Mouse (Mus musculus): ENCODE measurements at regions not wholly inside any gene's neighbourhood (a gene's known extent, or its start where the extent isn't known, plus 50 kb on each side); places are given as distances from the start of the nearest gene placed in this dataset.

- WGBS: 35% methylated on average over 9 of the region's 9 CpGs
- Histone ChIP-seq H3K4me1 (replicated peaks; ENCODE audit: control insufficient read depth, insufficient read depth, low read length) (0 out of 2 replicates have a peak, but pooled peaks cover 2% of the 10 kb centered on the region), H3K36me3 (ENCODE audit: control insufficient read depth, insufficient read depth, low read length) (no peaks in the 10 kb centered on the region), H3K4me2 (ENCODE audit: low read depth, low read length, severe bottlenecking) (no peak overlapping the region), H3K9me3 (ENCODE audit: control insufficient read depth, low read length) (no peaks in the 10 kb centered on the region), H3K27ac (ENCODE audit: low read depth, low read length) (no peak overlapping the region), H3K27me3 (ENCODE audit: control insufficient read depth, insufficient read depth, low read length) (no peaks in the 10 kb centered on the region), H3K9ac (ENCODE audit: low read length) (no peak overlapping the region), H3K4me3 (ENCODE audit: low read depth, low read length) (no peak overlapping the region)
- ATAC-seq (replicated peaks; ENCODE audit: low FRiP score) (no peak), DNase-seq (ENCODE audit: low spot score) (no peak)
These were observed 90.1 kb downstream of the Barhl2 start for GRCm38 (mm10) chr5:106367831-106368230.

GRCm38 (mm10) chr5:106367312-106367711 lies 90.7 kb downstream of the Barhl2 start:
- Histone ChIP-seq H3K36me3 (ENCODE audit: control insufficient read depth, insufficient read depth, low read length) (no peaks in the 10 kb centered on the region), H3K4me2 (ENCODE audit: low read depth, low read length, severe bottlenecking) (no peak overlapping the region), H3K9me3 (ENCODE audit: control insufficient read depth, low read length) (no peaks in the 10 kb centered on the region), H3K27ac (ENCODE audit: low read depth, low read length) (no peak overlapping the region), H3K27me3 (ENCODE audit: control insufficient read depth, insufficient read depth, low read length) (no peaks in the 10 kb centered on the region), H3K4me1 (replicated peaks; ENCODE audit: control insufficient read depth, insufficient read depth, low read length) (0 out of 2 replicates have a peak, but pooled peaks cover 2% of the 10 kb centered on the region), H3K4me3 (ENCODE audit: low read depth, low read length) (no peak overlapping the region), H3K9ac (ENCODE audit: low read length) (no peak overlapping the region)
- ATAC-seq (replicated peaks; ENCODE audit: low FRiP score) (no peak), DNase-seq (ENCODE audit: low spot score) (no peak)
- 55% methylated on average over 5 of the region's 5 CpGs for WGBS

- Histone ChIP-seq H3K4me1 (replicated peaks; ENCODE audit: control insufficient read depth, insufficient read depth, low read length) (0 out of 2 replicates have a peak, but pooled peaks cover 2% of the 10 kb centered on the region), H3K27ac (ENCODE audit: low read depth, low read length) (no peak overlapping the region), H3K4me3 (ENCODE audit: low read depth, low read length) (no peak overlapping the region), H3K27me3 (ENCODE audit: control insufficient read depth, insufficient read depth, low read length) (no peaks in the 10 kb centered on the region), H3K9ac (ENCODE audit: low read length) (no peak overlapping the region), H3K9me3 (ENCODE audit: control insufficient read depth, low read length) (no peaks in the 10 kb centered on the region), H3K36me3 (ENCODE audit: control insufficient read depth, insufficient read depth, low read length) (no peaks in the 10 kb centered on the region), H3K4me2 (ENCODE audit: low read depth, low read length, severe bottlenecking) (no peak overlapping the region)
- DNase-seq (ENCODE audit: low spot score) (no peak), ATAC-seq (replicated peaks; ENCODE audit: low FRiP score) (no peak; the same call in 1 of the 2 replicates)
- 85% methylated on average over 7 of the region's 7 CpGs for WGBS
These were observed 92.0 kb downstream of the Barhl2 start for GRCm38 (mm10) chr5:106366006-106366405.

- ATAC-seq (replicated peaks; ENCODE audit: low FRiP score) (no peak), DNase-seq (ENCODE audit: low spot score) (no peak)
- H3K9me3 ChIP-seq (ENCODE audit: control insufficient read depth, low read length): no peaks in the 10 kb centered on the region
- H3K4me1 ChIP-seq (replicated peaks; ENCODE audit: control insufficient read depth, insufficient read depth, low read length): 0 out of 2 replicates have a peak, but pooled peaks cover 2% of the 10 kb centered on the region
- H3K4me2 ChIP-seq (ENCODE audit: low read depth, low read length, severe bottlenecking): no peak overlapping the region
- no peak overlapping the region for H3K27ac ChIP-seq (ENCODE audit: low read depth, low read length)
- WGBS: 56% methylated on average over 8 of the region's 8 CpGs
- no peaks in the 10 kb centered on the region for H3K27me3 ChIP-seq (ENCODE audit: control insufficient read depth, insufficient read depth, low read length)
- H3K36me3 ChIP-seq (ENCODE audit: control insufficient read depth, insufficient read depth, low read length): no peaks in the 10 kb centered on the region
- no peak overlapping the region for H3K4me3 ChIP-seq (ENCODE audit: low read depth, low read length)
- no peak overlapping the region for H3K9ac ChIP-seq (ENCODE audit: low read length)
These were observed 92.9 kb downstream of the Barhl2 start for GRCm38 (mm10) chr5:106365094-106365493.

GRCm38 (mm10) chr5:106351348-106351747 lies 106.6 kb downstream of the Barhl2 start:
- H3K4me1 ChIP-seq (replicated peaks; ENCODE audit: control insufficient read depth, insufficient read depth, low read length): peaks cover 2% of the 10 kb centered on the region; the same call in 1 of the 2 replicates
- H3K4me3 ChIP-seq (ENCODE audit: low read depth, low read length): no peak overlapping the region
- H3K9ac ChIP-seq (ENCODE audit: low read length): no peak overlapping the region
- ATAC-seq (replicated peaks; ENCODE audit: low FRiP score) (no peak), DNase-seq (ENCODE audit: low spot score) (no peak)
- H3K27ac ChIP-seq (ENCODE audit: low read depth, low read length): no peak overlapping the region
- H3K36me3 ChIP-seq (ENCODE audit: control insufficient read depth, insufficient read depth, low read length): no peaks in the 10 kb centered on the region
- peaks cover 10% of the 10 kb centered on the region for H3K27me3 ChIP-seq (ENCODE audit: control insufficient read depth, insufficient read depth, low read length)
- H3K9me3 ChIP-seq (ENCODE audit: control insufficient read depth, low read length): no peaks in the 10 kb centered on the region
- H3K4me2 ChIP-seq (ENCODE audit: low read depth, low read length, severe bottlenecking): no peak overlapping the region
- WGBS: 73% methylated on average over 8 of the region's 8 CpGs

GRCm38 (mm10) chr5:106349851-106350515 lies 108.0 kb downstream of the Barhl2 start:
- no peak overlapping the region for H3K9ac ChIP-seq (ENCODE audit: low read length)
- H3K4me2 ChIP-seq (ENCODE audit: low read depth, low read length, severe bottlenecking): no peak overlapping the region
- peak; percentile 53; the same call in 1 of the 2 replicates for ATAC-seq (replicated peaks; ENCODE audit: low FRiP score)
- WGBS: 13% methylated on average over 10 of the region's 10 CpGs
- H3K27ac ChIP-seq (ENCODE audit: low read depth, low read length): no peak overlapping the region
- H3K4me3 ChIP-seq (ENCODE audit: low read depth, low read length): no peak overlapping the region
- peak; percentile 58 for DNase-seq (ENCODE audit: low spot score)
- H3K9me3 ChIP-seq (ENCODE audit: control insufficient read depth, low read length): no peaks in the 10 kb centered on the region
- H3K27me3 ChIP-seq (ENCODE audit: control insufficient read depth, insufficient read depth, low read length): peaks cover 15% of the 10 kb centered on the region
- H3K36me3 ChIP-seq (ENCODE audit: control insufficient read depth, insufficient read depth, low read length): no peaks in the 10 kb centered on the region
- H3K4me1 ChIP-seq (replicated peaks; ENCODE audit: control insufficient read depth, insufficient read depth, low read length): peaks cover 2% of the 10 kb centered on the region; the same call in 1 of the 2 replicates

GRCm38 (mm10) chr5:106344308-106344707 lies 113.7 kb downstream of the Barhl2 start:
- DNase-seq (ENCODE audit: low spot score): no peak
- no peak overlapping the region for H3K9ac ChIP-seq (ENCODE audit: low read length)
- 6% methylated on average over 8 of the region's 8 CpGs for WGBS
- peak; percentile 65 for ATAC-seq (replicated peaks; ENCODE audit: low FRiP score)
- no peak overlapping the region for H3K27ac ChIP-seq (ENCODE audit: low read depth, low read length)
- no peak overlapping the region for H3K4me2 ChIP-seq (ENCODE audit: low read depth, low read length, severe bottlenecking)
- no peaks in the 10 kb centered on the region for H3K36me3 ChIP-seq (ENCODE audit: control insufficient read depth, insufficient read depth, low read length)
- H3K4me1 ChIP-seq (replicated peaks; ENCODE audit: control insufficient read depth, insufficient read depth, low read length): 0 out of 2 replicates have a peak, but pooled peaks cover 2% of the 10 kb centered on the region
- no peak overlapping the region for H3K4me3 ChIP-seq (ENCODE audit: low read depth, low read length)
- peaks cover 11% of the 10 kb centered on the region for H3K27me3 ChIP-seq (ENCODE audit: control insufficient read depth, insufficient read depth, low read length)
- no peaks in the 10 kb centered on the region for H3K9me3 ChIP-seq (ENCODE audit: control insufficient read depth, low read length)

GRCm38 (mm10) chr5:106343601-106344000 lies 114.4 kb downstream of the Barhl2 start:
- no peak overlapping the region for H3K4me2 ChIP-seq (ENCODE audit: low read depth, low read length, severe bottlenecking)
- ATAC-seq (replicated peaks; ENCODE audit: low FRiP score) (no peak), DNase-seq (ENCODE audit: low spot score) (no peak)
- H3K27ac ChIP-seq (ENCODE audit: low read depth, low read length): no peak overlapping the region
- H3K9me3 ChIP-seq (ENCODE audit: control insufficient read depth, low read length): no peaks in the 10 kb centered on the region
- H3K27me3 ChIP-seq (ENCODE audit: control insufficient read depth, insufficient read depth, low read length): peaks cover 11% of the 10 kb centered on the region
- no peak overlapping the region for H3K4me3 ChIP-seq (ENCODE audit: low read depth, low read length)
- H3K9ac ChIP-seq (ENCODE audit: low read length): no peak overlapping the region
- 26% methylated on average over 6 of the region's 6 CpGs for WGBS
- H3K36me3 ChIP-seq (ENCODE audit: control insufficient read depth, insufficient read depth, low read length): no peaks in the 10 kb centered on the region
- H3K4me1 ChIP-seq (replicated peaks; ENCODE audit: control insufficient read depth, insufficient read depth, low read length): 0 out of 2 replicates have a peak, but pooled peaks cover 2% of the 10 kb centered on the region

- 83% methylated on average over 12 of the region's 12 CpGs for WGBS
- Histone ChIP-seq H3K4me3 (ENCODE audit: low read depth, low read length) (no peak overlapping the region), H3K9me3 (ENCODE audit: control insufficient read depth, low read length) (no peaks in the 10 kb centered on the region), H3K9ac (ENCODE audit: low read length) (no peak overlapping the region), H3K4me2 (ENCODE audit: low read depth, low read length, severe bottlenecking) (no peak overlapping the region), H3K27me3 (ENCODE audit: control insufficient read depth, insufficient read depth, low read length) (peaks cover 10% of the 10 kb centered on the region), H3K27ac (ENCODE audit: low read depth, low read length) (no peak overlapping the region), H3K36me3 (ENCODE audit: control insufficient read depth, insufficient read depth, low read length) (no peaks in the 10 kb centered on the region), H3K4me1 (replicated peaks; ENCODE audit: control insufficient read depth, insufficient read depth, low read length) (0 out of 2 replicates have a peak, but pooled peaks cover 2% of the 10 kb centered on the region)
- DNase-seq (ENCODE audit: low spot score): no peak
- no peak for ATAC-seq (replicated peaks; ENCODE audit: low FRiP score)
These were observed 116.6 kb downstream of the Barhl2 start for GRCm38 (mm10) chr5:106341361-106341760.
